Mouse (Mus musculus) CH12.LX (cell line): ENCODE measurements around the gene Ablim1.

ENCODE experiments used
- BHLHE40 ChIP-seq: IDR thresholded peaks from 2 replicates; pipeline ENCODE4 v1.6.1; 2011; ENCODE audit warnings: mild to moderate bottlenecking, low read depth, low read length, improper control_type of control experiment
- CHD1 ChIP-seq: IDR thresholded peaks from 2 replicates; pipeline ENCODE4 v1.6.1; 2012; ENCODE audit warnings: low read depth, low read length, improper control_type of control experiment, inconsistent platforms
- CHD2 ChIP-seq: IDR thresholded peaks from 2 replicates; pipeline ENCODE4 v1.6.1; 2011; ENCODE audit warnings: low read length, improper control_type of control experiment
- CTCF ChIP-seq, 2 experiments: IDR thresholded peaks in 1 of 2; conservative IDR thresholded peaks in 1 of 2; 2 replicates each; pipeline ENCODE4 v1.5.1; 2011 to 2012; ENCODE audit warnings: low read depth in 2 of 2, low read length in 2 of 2, improper control_type of control experiment in 1 of 2, inconsistent platforms in 1 of 2, mild to moderate bottlenecking in 1 of 2, moderate library complexity in 1 of 2
- ELF1 ChIP-seq: IDR thresholded peaks from 2 replicates; pipeline ENCODE4 v1.6.1; 2014; ENCODE audit warnings: low read depth, mild to moderate bottlenecking, inconsistent platforms, low read length, improper control_type of control experiment
- EP300 ChIP-seq: IDR thresholded peaks from 2 replicates; pipeline ENCODE4 v1.6.1; 2011; ENCODE audit warnings: low read length, improper control_type of control experiment
- IRF4 ChIP-seq: IDR thresholded peaks from 2 replicates; pipeline ENCODE4 v1.6.1; 2014; ENCODE audit warnings: low read depth, mild to moderate bottlenecking, inconsistent platforms, low read length, improper control_type of control experiment
- MAFK ChIP-seq: IDR thresholded peaks from 2 replicates; pipeline ENCODE4 v1.6.1; 2011; ENCODE audit warnings: low read length, improper control_type of control experiment; ENCODE audit not compliant: insufficient replicate concordance
- MAZ ChIP-seq: IDR thresholded peaks from 2 replicates; pipeline ENCODE4 v1.6.1; 2012; ENCODE audit warnings: low read depth, mild to moderate bottlenecking, inconsistent platforms, low read length, improper control_type of control experiment, moderate library complexity
- MXI1 ChIP-seq: IDR thresholded peaks from 2 replicates; pipeline ENCODE4 v1.6.1; 2011; ENCODE audit warnings: mild to moderate bottlenecking, low read depth, low read length, improper control_type of control experiment
- RAD21 ChIP-seq: IDR thresholded peaks from 2 replicates; pipeline ENCODE4 v1.6.1; 2011; ENCODE audit warnings: low read depth, mild to moderate bottlenecking, low read length, improper control_type of control experiment, moderate library complexity
- SIN3A ChIP-seq: IDR thresholded peaks from 2 replicates; pipeline ENCODE4 v1.6.1; 2012; ENCODE audit warnings: low read length, improper control_type of control experiment, inconsistent platforms
- TCF12 ChIP-seq: IDR thresholded peaks from 2 replicates; pipeline ENCODE4 v1.6.1; 2014; ENCODE audit warnings: low read depth, mild to moderate bottlenecking, inconsistent platforms, low read length, improper control_type of control experiment
- USF1 ChIP-seq: IDR thresholded peaks from 2 replicates; pipeline ENCODE4 v1.6.1; 2014; ENCODE audit warnings: low read depth, mild to moderate bottlenecking, inconsistent platforms, low read length, improper control_type of control experiment

GRCm38 (mm10) chr19:57138469-57138868, 176.2 kb downstream of the Ablim1 start:
- no peak for TF ChIP-seq ELF1
- no peak for TF ChIP-seq SIN3A
- TF ChIP-seq RAD21: no peak
- no peak for TF ChIP-seq MAFK
- TF ChIP-seq CHD2: no peak
- no peak for TF ChIP-seq CTCF (conservative IDR thresholded peaks at IDR 0.05 in 1 of 2, IDR thresholded peaks at IDR 0.05 in 1 of 2; ENCODE audit: low read depth in 2 of 2, low read length in 2 of 2)
- no peak for TF ChIP-seq TCF12
- TF ChIP-seq CHD1: no peak
- no peak for TF ChIP-seq IRF4
- no peak for TF ChIP-seq EP300
- no peak for TF ChIP-seq MAZ
- no peak for TF ChIP-seq MXI1
- no peak for TF ChIP-seq USF1
- no peak for TF ChIP-seq BHLHE40
